ENCODE assay signal across 10 mouse cellular contexts in genomic region chr4:98107093-98107453, GRCm38 (mm10).
A peak's percentile ranks its signal among the peaks of the same experiment; 100 is the strongest.
DNase-seq lines count a peak whose midpoint lies in the region; ATAC-seq and TF ChIP-seq lines count a peak whose summit lies in the region.
"Had no signal": no experiment of that assay in that cellular context is flagged by ENCODE, and none has a peak within 500 bp of the region (broad histone marks: within the 10 kb centered on the region; RNA-seq: fewer than 3 reads in every experiment).

No protein-coding gene starts in this region.

- H3K27me3 ChIP-seq in heart, embryonic 12.5 days (replicated peaks): no peaks in the 10 kb centered on the region
- no peaks in the 10 kb centered on the region for H3K27me3 ChIP-seq in intestine, postnatal 0 days (replicated peaks; ENCODE audit: control insufficient read depth, insufficient read depth, low read length)

- DNase-seq in heart, adult 9 months (ENCODE audit: low spot score in 2 of 2): no peak
- DNase-seq in thymus, postnatal 14 days: peak; percentile 52
- DNase-seq in thymus, postnatal 10 days (ENCODE audit: low spot score in 2 of 2): no peak
- DNase-seq in cerebellum, adult 11 months: no peak
- no peak for DNase-seq in left cerebral cortex, postnatal 14 days (ENCODE audit: low spot score in 2 of 2)
- no peak for DNase-seq in layer of hippocampus, postnatal 10 days (ENCODE audit: low spot score in 2 of 2)
- DNase-seq: cerebellum, adult 2 months had no signal

- H3K36me3 ChIP-seq in heart, embryonic 12.5 days: 0 out of 2 replicates have a peak, but pooled peaks cover 2% of the 10 kb centered on the region
- no peaks in the 10 kb centered on the region for H3K36me3 ChIP-seq in intestine, postnatal 0 days (ENCODE audit: control insufficient read depth, insufficient read depth)

- no peak for ATAC-seq in heart, embryonic 12.5 days (ENCODE audit: insufficient number of reproducible peaks, low FRiP score)
- peak; percentile 82 for ATAC-seq in intestine, postnatal 0 days
- ATAC-seq: lung, postnatal 0 days had no signal

- TF ChIP-seq CTCF in intestine, postnatal 0 days (IDR thresholded peaks at IDR 0.05; ENCODE audit: low read depth): no peak

- H3K4me2 ChIP-seq in heart, embryonic 12.5 days: no peak overlapping the region
- peak overlapping the region; percentile 52 for H3K4me2 ChIP-seq in intestine, postnatal 0 days (replicated peaks; ENCODE audit: low read depth)

- intact Hi-C loops in left cerebral cortex, postnatal 14 days (cut with DNase I): loop anchor here (5.0 to 10.0 kb wide), 3 partner anchors 218 to 330 kb away; partner anchors contain the start of gene E130114P18Rik

- H3K27ac ChIP-seq in heart, embryonic 12.5 days (ENCODE audit: poor library complexity, severe bottlenecking): peak overlapping the region; percentile 83
- no peak overlapping the region for H3K27ac ChIP-seq in intestine, postnatal 0 days (ENCODE audit: low read depth, low read length)

- H3K9ac ChIP-seq in heart, embryonic 12.5 days: no peak overlapping the region
- no peak overlapping the region; the same call in 1 of the 2 replicates for H3K9ac ChIP-seq in intestine, postnatal 0 days (ENCODE audit: low read depth, low read length)

- peaks cover 41% of the 10 kb centered on the region for H3K4me1 ChIP-seq in heart, embryonic 12.5 days (replicated peaks)
- H3K4me1 ChIP-seq in intestine, postnatal 0 days (replicated peaks; ENCODE audit: control insufficient read depth, insufficient read depth, low read length): peaks cover 11% of the 10 kb centered on the region

- no peaks in the 10 kb centered on the region for H3K9me3 ChIP-seq in heart, embryonic 12.5 days (replicated peaks)
- H3K9me3 ChIP-seq in intestine, postnatal 0 days (ENCODE audit: control insufficient read depth): no peaks in the 10 kb centered on the region

- 25% methylated on average over 4 of the region's 4 CpGs for WGBS in heart, embryonic 12.5 days
- 17% methylated on average over 4 of the region's 4 CpGs for WGBS in intestine, postnatal 0 days

- H3K4me3 ChIP-seq in heart, embryonic 12.5 days: no peak overlapping the region
- no peak overlapping the region for H3K4me3 ChIP-seq in intestine, postnatal 0 days (ENCODE audit: low read depth, low read length)
